Mouse (Mus musculus) forebrain, embryonic 13.5 days (tissue): ENCODE results near the gene Foxred2. TPM values are rescaled to one million over a fixed set of nuclear protein-coding genes. Genes with fewer than 3 reads are reported as not detected.
A peak's percentile ranks its signal among the peaks of the same experiment; 100 is the strongest.

ENCODE experiments used
- ATAC-seq: fragments of 200-750 bp; cut with Nextera tagmentation; 2 replicates; pipeline ENCODE4 v1.8.0; 2017
- H3K27ac ChIP-seq: fragments of 300-500 bp; sonication (generic); 2 replicates; pipeline ENCODE4 v1.5.1; 2015; ENCODE audit warnings: inconsistent platforms, mild to moderate bottlenecking, moderate library complexity
- H3K27me3 ChIP-seq: fragments of 300-500 bp; sonication (generic); 2 replicates; pipeline ENCODE4 v1.6.1; 2015; ENCODE audit warnings: mild to moderate bottlenecking, inconsistent platforms
- H3K36me3 ChIP-seq: fragments of 300-500 bp; sonication (generic); 2 replicates; pipeline ENCODE4 v1.6.1; 2015; ENCODE audit warnings: mild to moderate bottlenecking, inconsistent platforms; ENCODE audit not compliant: poor library complexity, severe bottlenecking
- H3K4me1 ChIP-seq: fragments of 300-500 bp; sonication (generic); 2 replicates; pipeline ENCODE4 v1.6.1; 2015; ENCODE audit warnings: inconsistent platforms
- H3K4me2 ChIP-seq: fragments of 300-500 bp; sonication (generic); 2 replicates; pipeline ENCODE4 v1.6.1; 2015; ENCODE audit warnings: inconsistent platforms, mild to moderate bottlenecking, moderate library complexity
- H3K4me3 ChIP-seq: fragments of 300-500 bp; sonication (generic); 2 replicates; pipeline ENCODE4 v1.5.1; 2015; ENCODE audit warnings: mild to moderate bottlenecking, inconsistent platforms
- H3K9ac ChIP-seq: fragments of 300-500 bp; sonication (generic); 2 replicates; pipeline ENCODE4 v1.6.1; 2015; ENCODE audit warnings: mild to moderate bottlenecking, inconsistent platforms
- H3K9me3 ChIP-seq: fragments of 300-500 bp; sonication (generic); replicated peaks from 2 replicates; pipeline ENCODE4 v1.6.1; 2016; ENCODE audit warnings: inconsistent platforms
- WGBS: fragments of 180-500 bp; shearing (Covaris S2); methylation state at CpG from one replicate; pipeline ENCODE4 v1.1.7; 2015; 5-methylcytosine and 5-hydroxymethylcytosine counted together
- polyA plus RNA-seq: library from polyadenylated mRNA; unstranded; fragments of >200 nt; fragmentation: Nextera tagmentation; extraction: Ambion mirVana; gene quantifications from 2 replicates; pipeline ENCODE4 v1.2.1, GENCODE M21; 2015

The Foxred2 gene
- polyA plus RNA-seq, 1 experiment from 2014 or later, result 6.9 TPM

GRCm38 (mm10) chr15:77969940-77970469, 13.5 kb upstream of the Foxred2 start:
- ATAC-seq, result no peak
- Histone ChIP-seq H3K9ac (peak overlapping the region; percentile 94), H3K27me3 (no peaks in the 10 kb centered on the region), H3K4me3 (peak overlapping the region; percentile 82), H3K4me1 (peaks cover 24% of the 10 kb centered on the region), H3K4me2 (peak overlapping the region; percentile 94), H3K27ac (peak overlapping the region; percentile 99), H3K36me3 (peaks cover 37% of the 10 kb centered on the region), H3K9me3 (no peaks in the 10 kb centered on the region)
- 2% methylated on average over 15 of the region's 15 CpGs for WGBS

- peaks cover 86% of the 10 kb centered on the region for H3K36me3 ChIP-seq
- 86% methylated on average over 9 of the region's 9 CpGs for WGBS
- ATAC-seq, result no peak
Observed at GRCm38 (mm10) chr15:77965117-77965528, 8.6 kb upstream of the Foxred2 start.

DNA sequence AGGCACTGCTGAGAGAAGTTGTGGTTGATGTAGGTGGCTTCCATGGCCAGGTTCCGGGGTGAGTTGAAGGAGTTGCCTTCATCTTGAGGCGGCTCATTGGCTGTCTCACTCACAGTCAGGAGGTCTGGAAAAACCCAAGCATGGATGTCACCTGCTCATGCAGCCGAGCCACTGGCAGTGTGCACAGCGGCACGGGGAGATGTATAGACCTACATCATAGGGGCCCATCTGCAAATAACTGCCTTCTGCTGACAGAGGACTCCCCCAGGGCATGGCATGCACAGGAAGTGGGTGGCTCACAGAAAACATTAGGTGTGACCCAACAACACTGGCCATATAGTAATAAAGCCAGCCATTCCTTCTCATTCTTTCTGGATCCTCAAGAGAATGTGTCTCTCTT, 5.9 kb upstream of the Foxred2 start:
- Histone ChIP-seq H3K4me2 (no peak overlapping the region), H3K4me3 (no peak overlapping the region), H3K9ac (no peak overlapping the region), H3K4me1 (peaks cover under 1% of the 10 kb centered on the region; the same call in 1 of the 2 replicates), H3K27ac (no peak overlapping the region), H3K27me3 (no peaks in the 10 kb centered on the region), H3K9me3 (no peaks in the 10 kb centered on the region), H3K36me3 (peaks cover 95% of the 10 kb centered on the region)
- 95% methylated on average over 5 of the region's 5 CpGs for WGBS
- no peak for ATAC-seq

More at GRCm38 (mm10) chr15:77965117-77965528, 8.6 kb upstream of the Foxred2 start:
- H3K27ac ChIP-seq, result no peak overlapping the region
- H3K27me3 ChIP-seq, result no peaks in the 10 kb centered on the region
- no peaks in the 10 kb centered on the region for H3K9me3 ChIP-seq
- no peak overlapping the region for H3K9ac ChIP-seq
- H3K4me1 ChIP-seq, result peaks cover 17% of the 10 kb centered on the region
- H3K4me3 ChIP-seq, result no peak overlapping the region
- H3K4me2 ChIP-seq, result no peak overlapping the region

DNA sequence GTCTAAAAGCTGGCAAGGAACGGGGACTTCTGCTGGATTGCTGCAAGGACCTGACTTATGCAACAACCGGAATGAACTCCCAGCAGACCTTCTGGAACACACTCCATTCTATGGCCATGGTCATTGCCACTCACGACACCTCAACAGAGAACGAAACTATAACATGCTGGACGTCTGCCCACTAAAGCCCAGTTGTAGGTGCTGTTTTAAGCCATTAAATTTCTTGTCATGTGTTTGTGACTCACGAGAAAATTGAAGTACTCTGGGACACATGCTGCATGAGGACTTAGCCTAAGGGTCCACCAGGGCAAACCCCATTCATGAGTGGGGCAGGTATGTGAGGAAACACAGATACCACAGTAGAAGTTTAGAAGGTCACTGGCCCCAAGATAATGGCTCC, 4.2 kb upstream of the Foxred2 start:
- 91% methylated on average over 6 of the region's 6 CpGs for WGBS
- ATAC-seq, result no peak
- H3K4me1 ChIP-seq, result peaks cover 16% of the 10 kb centered on the region
- no peak overlapping the region for H3K4me2 ChIP-seq
- H3K27me3 ChIP-seq, result no peaks in the 10 kb centered on the region
- no peaks in the 10 kb centered on the region for H3K9me3 ChIP-seq
- H3K36me3 ChIP-seq, result peaks cover 78% of the 10 kb centered on the region
- no peak overlapping the region for H3K4me3 ChIP-seq
- no peak overlapping the region for H3K27ac ChIP-seq
- H3K9ac ChIP-seq, result no peak overlapping the region

DNA sequence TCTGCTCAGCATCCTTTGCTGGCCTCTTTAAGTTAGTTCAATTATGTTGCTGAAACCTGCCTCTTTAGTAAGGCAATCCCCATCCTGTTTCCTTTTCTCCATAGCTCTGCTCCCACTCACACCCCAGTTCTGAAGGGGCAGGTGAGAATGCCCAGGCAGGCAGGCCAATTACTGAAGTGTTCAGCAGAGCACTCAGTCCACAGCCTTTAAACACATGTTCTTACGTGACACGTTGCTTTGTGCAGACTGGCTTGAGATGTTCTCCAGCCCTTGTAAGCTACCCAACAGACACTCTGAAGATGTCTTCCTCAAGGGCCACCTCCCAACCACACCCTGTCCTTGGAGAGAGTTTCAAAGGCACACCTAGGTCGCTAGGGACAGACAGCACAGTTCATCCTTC, 1.5 kb upstream of the Foxred2 start:
- 62% methylated on average over 3 of the region's 3 CpGs for WGBS
- no peak for ATAC-seq
- H3K36me3 ChIP-seq, result peaks cover 54% of the 10 kb centered on the region

GRCm38 (mm10) chr15:77957625-77958024, 1.1 kb upstream of the Foxred2 start:
- no peak overlapping the region for H3K9ac ChIP-seq
- no peak overlapping the region for H3K27ac ChIP-seq
- 53% methylated on average over 5 of the region's 5 CpGs for WGBS
- H3K9me3 ChIP-seq, result no peaks in the 10 kb centered on the region
- H3K27me3 ChIP-seq, result peaks cover 4% of the 10 kb centered on the region; the same call in 1 of the 2 replicates
- H3K36me3 ChIP-seq, result peaks cover 54% of the 10 kb centered on the region
- H3K4me1 ChIP-seq, result peaks cover 33% of the 10 kb centered on the region
- H3K4me2 ChIP-seq, result no peak overlapping the region
- H3K4me3 ChIP-seq, result no peak overlapping the region
- ATAC-seq, result no peak

More for the DNA sequence above, 1.5 kb upstream of the Foxred2 start:
- Histone ChIP-seq H3K27me3 (peaks cover 4% of the 10 kb centered on the region; the same call in 1 of the 2 replicates), H3K27ac (no peak overlapping the region), H3K4me1 (peaks cover 33% of the 10 kb centered on the region), H3K9me3 (no peaks in the 10 kb centered on the region), H3K9ac (no peak overlapping the region), H3K4me2 (no peak overlapping the region), H3K4me3 (no peak overlapping the region)

DNA sequence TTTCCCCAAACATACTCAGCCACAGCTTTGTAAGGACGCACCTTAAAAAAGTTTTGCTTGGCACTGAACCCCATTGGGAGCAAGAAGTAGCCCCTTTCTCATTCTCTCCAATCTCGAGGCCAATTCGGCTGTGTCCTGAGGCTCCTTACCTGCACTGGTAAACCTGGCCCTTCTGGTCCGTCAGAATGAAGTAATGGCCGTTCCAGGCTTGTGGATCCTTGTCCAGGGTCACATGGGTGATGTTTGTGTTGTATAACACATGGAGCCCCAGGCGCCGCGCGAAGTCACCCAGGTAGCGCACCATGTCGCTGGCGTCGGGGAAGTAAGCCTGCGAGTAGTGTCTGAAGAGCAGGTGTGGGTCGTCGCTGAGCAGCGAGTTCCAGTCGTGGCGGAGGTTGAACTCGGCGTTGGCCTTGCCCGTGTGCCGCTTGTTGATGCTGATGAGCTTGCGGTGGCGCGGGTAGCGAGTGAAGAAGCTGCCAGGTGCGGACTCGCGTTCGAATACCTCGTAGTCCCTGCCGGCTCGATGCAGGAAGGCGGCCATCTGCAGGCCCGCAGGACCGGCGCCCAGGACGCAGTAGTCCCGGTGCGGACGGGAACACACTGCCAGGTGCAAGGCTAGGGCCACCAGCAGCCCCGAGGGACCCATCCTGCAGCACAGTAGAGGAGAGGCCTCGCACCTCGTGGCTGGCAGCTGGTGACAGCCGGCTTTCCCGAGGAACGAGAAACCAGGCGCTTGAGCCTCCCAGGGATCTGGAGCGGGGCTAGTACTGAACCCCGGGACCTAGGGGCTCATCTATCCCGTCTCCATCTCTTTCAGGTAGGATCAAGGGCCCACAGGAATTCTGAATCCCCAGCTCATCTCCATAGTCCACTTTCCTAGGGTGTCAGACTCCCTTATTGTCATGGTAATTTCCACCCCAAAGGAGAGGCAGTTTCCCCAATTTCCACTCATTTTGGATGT, 800 bp downstream of the Foxred2 start:
- H3K27me3 ChIP-seq, result peaks cover 4% of the 10 kb centered on the region; the same call in 1 of the 2 replicates
- peak overlapping the region; percentile 50 for H3K4me3 ChIP-seq
- peak overlapping the region; percentile 59 for H3K27ac ChIP-seq
- H3K9me3 ChIP-seq, result no peaks in the 10 kb centered on the region
- peak overlapping the region; percentile 87 for H3K4me2 ChIP-seq
- peaks cover 33% of the 10 kb centered on the region for H3K4me1 ChIP-seq
- WGBS, result 10% methylated on average over 52 of the region's 52 CpGs
- peak; percentile 61 for ATAC-seq
- peak overlapping the region; percentile 70 for H3K9ac ChIP-seq
- H3K36me3 ChIP-seq, result peaks cover 48% of the 10 kb centered on the region

DNA sequence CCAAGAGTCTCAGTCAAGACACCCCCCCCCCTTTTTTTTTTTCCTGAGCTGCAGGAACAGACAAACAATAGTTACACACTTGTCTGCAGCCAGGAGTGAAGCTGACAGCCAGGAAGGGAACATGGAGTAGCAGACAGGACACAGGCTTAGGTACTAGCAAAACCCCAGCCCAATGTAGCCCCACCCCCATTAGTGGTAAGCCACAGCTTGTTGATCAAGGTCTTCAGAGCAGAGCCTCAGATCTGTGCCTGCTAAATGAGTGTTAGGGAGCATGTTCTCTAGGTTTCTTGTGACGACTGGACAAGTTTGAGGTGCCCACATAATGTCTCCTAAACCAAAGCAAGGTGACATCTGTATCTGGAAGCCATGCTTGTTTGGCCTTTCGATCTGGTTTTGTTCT, 2.2 kb downstream of the Foxred2 start:
- Histone ChIP-seq H3K27ac (no peak overlapping the region), H3K9me3 (no peaks in the 10 kb centered on the region), H3K36me3 (peaks cover 46% of the 10 kb centered on the region), H3K4me1 (peaks cover 33% of the 10 kb centered on the region), H3K9ac (peak overlapping the region; percentile 37; the same call in 1 of the 2 replicates), H3K27me3 (peaks cover 4% of the 10 kb centered on the region; the same call in 1 of the 2 replicates), H3K4me3 (no peak overlapping the region), H3K4me2 (peak overlapping the region; percentile 10; the same call in 1 of the 2 replicates)
- ATAC-seq, result no peak
- 86% methylated on average over 2 of the region's 2 CpGs for WGBS

GRCm38 (mm10) chr15:77952921-77953320, 3.6 kb downstream of the Foxred2 start:
- no peak overlapping the region for H3K9ac ChIP-seq
- H3K4me1 ChIP-seq, result peaks cover 33% of the 10 kb centered on the region
- no peak for ATAC-seq
- peaks cover 41% of the 10 kb centered on the region for H3K36me3 ChIP-seq
- H3K9me3 ChIP-seq, result no peaks in the 10 kb centered on the region
- no peak overlapping the region for H3K27ac ChIP-seq
- H3K27me3 ChIP-seq, result peaks cover 4% of the 10 kb centered on the region; the same call in 1 of the 2 replicates
- H3K4me2 ChIP-seq, result no peak overlapping the region
- no peak overlapping the region for H3K4me3 ChIP-seq
- 91% methylated on average over 3 of the region's 3 CpGs for WGBS

- H3K9ac ChIP-seq, result no peak overlapping the region
- H3K27ac ChIP-seq, result no peak overlapping the region
- H3K4me2 ChIP-seq, result no peak overlapping the region
- H3K36me3 ChIP-seq, result peaks cover 80% of the 10 kb centered on the region
- peaks cover 6% of the 10 kb centered on the region; the same call in 1 of the 2 replicates for H3K4me1 ChIP-seq
- 87% methylated on average over 7 of the region's 7 CpGs for WGBS
- H3K9me3 ChIP-seq, result no peaks in the 10 kb centered on the region
- H3K27me3 ChIP-seq, result no peaks in the 10 kb centered on the region
- no peak for ATAC-seq
- no peak overlapping the region for H3K4me3 ChIP-seq
Observed at GRCm38 (mm10) chr15:77949061-77949460, 7.5 kb downstream of the Foxred2 start.

- WGBS, result 93% methylated on average over 4 of the region's 4 CpGs
- Histone ChIP-seq H3K27me3 (no peaks in the 10 kb centered on the region), H3K4me2 (no peak overlapping the region), H3K9me3 (no peaks in the 10 kb centered on the region), H3K36me3 (peaks cover 86% of the 10 kb centered on the region), H3K27ac (no peak overlapping the region), H3K4me1 (no peaks in the 10 kb centered on the region), H3K4me3 (no peak overlapping the region), H3K9ac (no peak overlapping the region)
- no peak for ATAC-seq
Observed at GRCm38 (mm10) chr15:77945711-77946110, 10.8 kb downstream of the Foxred2 start.

DNA sequence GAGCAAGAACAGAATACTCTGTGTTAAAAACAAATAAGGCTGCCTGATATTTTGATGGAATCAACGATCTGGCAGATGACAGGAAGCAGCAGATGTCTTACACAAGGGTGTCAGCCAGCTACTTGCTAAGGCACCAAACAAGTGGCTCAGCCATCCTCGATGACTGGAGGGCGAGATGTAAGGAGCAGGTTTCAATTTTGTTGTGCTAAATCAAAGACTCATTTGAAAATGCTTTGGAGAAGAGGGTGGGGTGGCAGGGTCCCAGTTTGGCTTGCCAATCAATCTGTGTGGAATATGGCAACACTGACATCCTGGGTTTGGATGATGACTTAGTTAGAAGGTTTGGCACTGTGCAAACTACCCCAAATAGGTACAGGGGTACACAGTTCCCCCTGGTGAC, 15.0 kb downstream of the Foxred2 start:
- 82% methylated on average over 3 of the region's 3 CpGs for WGBS
- H3K27ac ChIP-seq, result no peak overlapping the region
- H3K36me3 ChIP-seq, result peaks cover 52% of the 10 kb centered on the region
- no peak overlapping the region for H3K4me2 ChIP-seq
- ATAC-seq, result peak; percentile 55; the same call in 1 of the 2 replicates
- no peaks in the 10 kb centered on the region for H3K27me3 ChIP-seq
- no peak overlapping the region for H3K9ac ChIP-seq
- H3K9me3 ChIP-seq, result no peaks in the 10 kb centered on the region
- H3K4me3 ChIP-seq, result no peak overlapping the region
- H3K4me1 ChIP-seq, result no peaks in the 10 kb centered on the region
